Mouse (Mus musculus) c-Kit-positive CD71-positive TER-119-positive erythroid progenitor cells, embryonic 14.5 days (primary cell): ENCODE data around the gene Cmtm8.

Experiments used
- DNase-seq: peaks from one replicate; pipeline ENCODE4 v3.0.0-alpha.2; 2013; ENCODE audit warnings: low spot score

The Cmtm8 gene

GRCm38 (mm10) chr9:114844017-114844662 lies at the start of gene Cmtm8:
TSS of gene Cmtm8 (minus strand) at chr9:114844156.
- DNase-seq = no peak

- no peak for DNase-seq
These were observed 49.0 kb upstream of the Cmtm8 start for GRCm38 (mm10) chr9:114892974-114893373.

GRCm38 (mm10) chr9:114890377-114890776 lies 46.4 kb upstream of the Cmtm8 start:
- DNase-seq = no peak

GRCm38 (mm10) chr9:114888856-114889407 lies 45.0 kb upstream of the Cmtm8 start:
- no peak for DNase-seq

GRCm38 (mm10) chr9:114887699-114888098 lies 43.7 kb upstream of the Cmtm8 start:
- DNase-seq = peak; percentile 2

- no peak for DNase-seq
These were observed 42.2 kb upstream of the Cmtm8 start for GRCm38 (mm10) chr9:114885991-114886662.

GRCm38 (mm10) chr9:114885564-114885963 lies 41.6 kb upstream of the Cmtm8 start:
- no peak for DNase-seq

GRCm38 (mm10) chr9:114881977-114882376 lies 38.0 kb upstream of the Cmtm8 start:
- DNase-seq = no peak

- no peak for DNase-seq
These were observed 11.4 kb upstream of the Cmtm8 start for GRCm38 (mm10) chr9:114855327-114855726.

- no peak for DNase-seq
These were observed 10.7 kb upstream of the Cmtm8 start for GRCm38 (mm10) chr9:114854686-114855085.

- no peak for DNase-seq
These were observed 9.4 kb upstream of the Cmtm8 start for GRCm38 (mm10) chr9:114853336-114853735.

- no peak for DNase-seq
These were observed 7.6 kb upstream of the Cmtm8 start for GRCm38 (mm10) chr9:114851419-114852190.

- no peak for DNase-seq
These were observed 331 bp downstream of the Cmtm8 start for GRCm38 (mm10) chr9:114843634-114844016.

GRCm38 (mm10) chr9:114842886-114843285 lies 1.1 kb downstream of the Cmtm8 start:
- DNase-seq = no peak

- DNase-seq = no peak
These were observed 1.7 kb downstream of the Cmtm8 start for GRCm38 (mm10) chr9:114842269-114842668.

- DNase-seq = no peak
These were observed 5.1 kb downstream of the Cmtm8 start for GRCm38 (mm10) chr9:114838870-114839269.

GRCm38 (mm10) chr9:114831527-114831926 lies 12.4 kb downstream of the Cmtm8 start:
- no peak for DNase-seq

- DNase-seq = no peak
These were observed 13.6 kb downstream of the Cmtm8 start for GRCm38 (mm10) chr9:114830351-114830750.

- DNase-seq = no peak
These were observed 14.3 kb downstream of the Cmtm8 start for GRCm38 (mm10) chr9:114829669-114830068.

GRCm38 (mm10) chr9:114828377-114828776 lies 15.6 kb downstream of the Cmtm8 start:
- DNase-seq = no peak

GRCm38 (mm10) chr9:114827242-114827852 lies 16.6 kb downstream of the Cmtm8 start:
- DNase-seq = no peak

GRCm38 (mm10) chr9:114824166-114824565 lies 19.8 kb downstream of the Cmtm8 start:
- no peak for DNase-seq
